ENCODE assay signal across 16 mouse cellular contexts in genomic region chr3:22194185-22194856, GRCm38 (mm10).
"Had no signal": no experiment of that assay in that cellular context is flagged by ENCODE, and none has a peak within 500 bp of the region (broad histone marks: within the 10 kb centered on the region; RNA-seq: fewer than 3 reads in every experiment).

No protein-coding gene starts in this region.

- DNase-seq: retina, postnatal 1 day; right cerebral cortex, adult 18-20 months; right cerebral cortex, postnatal 14 days; right cerebral cortex, postnatal 25 days; right cerebral cortex, postnatal 4 days; spleen, adult 18-20 months; thymus, adult 18-20 months; thymus, adult 2 months; thymus, postnatal 14 days; thymus, postnatal 25 days; thymus, postnatal 36 days; thymus, postnatal 4 days had no signal

- H3K4me2 ChIP-seq: neural tube, embryonic 13.5 days; neural tube, embryonic 15.5 days; stomach, embryonic 15.5 days had no signal

- H3K27ac ChIP-seq: neural tube, embryonic 13.5 days; neural tube, embryonic 15.5 days; stomach, embryonic 15.5 days; stomach, postnatal 0 days had no signal

- H3K9ac ChIP-seq: neural tube, embryonic 13.5 days; neural tube, embryonic 15.5 days; stomach, embryonic 15.5 days had no signal

- H3K27me3 ChIP-seq: neural tube, embryonic 13.5 days; neural tube, embryonic 15.5 days; stomach, embryonic 15.5 days had no signal

- H3K4me3 ChIP-seq: neural tube, embryonic 13.5 days; neural tube, embryonic 15.5 days; stomach, embryonic 15.5 days had no signal

- H3K9me3 ChIP-seq: neural tube, embryonic 13.5 days; neural tube, embryonic 15.5 days; stomach, embryonic 15.5 days had no signal

- H3K4me1 ChIP-seq: neural tube, embryonic 15.5 days; stomach, embryonic 15.5 days had no signal
